Mouse (Mus musculus) forebrain, embryonic 13.5 days (tissue): ENCODE data around the gene Rpl35. TPM values are rescaled to one million over a fixed set of nuclear protein-coding genes. Genes with fewer than 3 reads are reported as not detected.

Source experiments
- ATAC-seq: fragments of 200-750 bp; cut with Nextera tagmentation; 2 replicates; pipeline ENCODE4 v1.8.0; 2017
- H3K27ac ChIP-seq: fragments of 300-500 bp; sonication (generic); 2 replicates; pipeline ENCODE4 v1.5.1; 2015; ENCODE audit warnings: inconsistent platforms, mild to moderate bottlenecking, moderate library complexity
- H3K27me3 ChIP-seq: fragments of 300-500 bp; sonication (generic); 2 replicates; pipeline ENCODE4 v1.6.1; 2015; ENCODE audit warnings: mild to moderate bottlenecking, inconsistent platforms
- H3K36me3 ChIP-seq: fragments of 300-500 bp; sonication (generic); 2 replicates; pipeline ENCODE4 v1.6.1; 2015; ENCODE audit warnings: mild to moderate bottlenecking, inconsistent platforms; ENCODE audit not compliant: poor library complexity, severe bottlenecking
- H3K4me1 ChIP-seq: fragments of 300-500 bp; sonication (generic); 2 replicates; pipeline ENCODE4 v1.6.1; 2015; ENCODE audit warnings: inconsistent platforms
- H3K4me2 ChIP-seq: fragments of 300-500 bp; sonication (generic); 2 replicates; pipeline ENCODE4 v1.6.1; 2015; ENCODE audit warnings: inconsistent platforms, mild to moderate bottlenecking, moderate library complexity
- H3K4me3 ChIP-seq: fragments of 300-500 bp; sonication (generic); 2 replicates; pipeline ENCODE4 v1.5.1; 2015; ENCODE audit warnings: mild to moderate bottlenecking, inconsistent platforms
- H3K9ac ChIP-seq: fragments of 300-500 bp; sonication (generic); 2 replicates; pipeline ENCODE4 v1.6.1; 2015; ENCODE audit warnings: mild to moderate bottlenecking, inconsistent platforms
- H3K9me3 ChIP-seq: fragments of 300-500 bp; sonication (generic); replicated peaks from 2 replicates; pipeline ENCODE4 v1.6.1; 2016; ENCODE audit warnings: inconsistent platforms
- WGBS: fragments of 180-500 bp; shearing (Covaris S2); methylation state at CpG from one replicate; pipeline ENCODE4 v1.1.7; 2015; 5-methylcytosine and 5-hydroxymethylcytosine counted together
- polyA plus RNA-seq: library from polyadenylated mRNA; unstranded; fragments of >200 nt; fragmentation: Nextera tagmentation; extraction: Ambion mirVana; gene quantifications from 2 replicates; pipeline ENCODE4 v1.2.1, GENCODE M21; 2015

The Rpl35 gene
- polyA plus RNA-seq, 1 experiment from 2014 or later: 1,001 TPM

DNA sequence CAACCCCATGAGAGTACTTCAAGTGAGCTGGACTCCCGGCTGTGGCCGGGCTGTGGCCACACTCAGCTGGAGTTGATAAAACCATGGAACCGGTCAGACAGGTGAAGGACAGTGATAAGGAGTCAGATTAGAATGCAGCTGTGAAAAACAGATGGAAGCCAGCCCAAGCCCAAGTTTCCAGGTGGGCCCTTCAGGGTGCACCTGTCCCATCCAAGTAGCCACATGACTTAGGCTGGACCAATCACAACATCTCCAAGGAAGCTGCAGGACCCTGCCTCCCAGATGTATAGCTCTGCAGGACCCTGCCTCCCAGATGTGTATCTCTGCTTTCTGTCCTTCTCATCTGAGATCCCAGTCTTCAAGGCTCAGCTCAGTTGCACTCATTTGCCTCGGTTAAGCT, 13.4 kb downstream of the Rpl35 start:
- Histone ChIP-seq H3K9ac (no peak overlapping the region), H3K27ac (no peak overlapping the region), H3K4me3 (no peak overlapping the region), H3K9me3 (no peaks in the 10 kb centered on the region), H3K4me2 (no peak overlapping the region), H3K36me3 (no peaks in the 10 kb centered on the region), H3K4me1 (peaks cover 8% of the 10 kb centered on the region), H3K27me3 (no peaks in the 10 kb centered on the region)
- WGBS: 79% methylated on average over 4 of the region's 4 CpGs
- ATAC-seq: no peak

DNA sequence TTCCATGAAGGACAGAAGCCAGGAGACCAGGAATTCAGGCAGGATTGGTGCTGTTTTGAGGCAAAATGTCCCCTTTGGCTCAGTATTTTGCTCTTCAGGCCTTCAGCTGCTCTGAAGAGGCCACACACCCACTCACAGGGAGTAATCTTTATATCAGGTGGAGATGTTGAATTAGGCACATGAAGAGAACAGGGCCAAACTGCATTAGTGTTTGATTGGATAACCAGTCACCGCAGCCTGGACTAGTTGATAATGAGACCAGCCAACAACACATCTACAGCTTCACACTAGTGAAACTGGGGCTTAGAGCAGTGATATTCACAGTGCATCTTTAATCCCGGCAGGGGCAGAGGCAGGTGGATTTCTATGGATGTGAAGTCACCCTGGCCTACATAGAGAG, 16.5 kb downstream of the Rpl35 start:
- no peaks in the 10 kb centered on the region for H3K36me3 ChIP-seq
- peaks cover 8% of the 10 kb centered on the region for H3K4me1 ChIP-seq
- H3K9ac ChIP-seq: no peak overlapping the region
- no peak for ATAC-seq
- 91% methylated on average over 2 of the region's 2 CpGs for WGBS
- H3K27ac ChIP-seq: no peak overlapping the region
- H3K4me3 ChIP-seq: no peak overlapping the region
- no peaks in the 10 kb centered on the region for H3K27me3 ChIP-seq
- no peaks in the 10 kb centered on the region for H3K9me3 ChIP-seq
- H3K4me2 ChIP-seq: no peak overlapping the region

DNA sequence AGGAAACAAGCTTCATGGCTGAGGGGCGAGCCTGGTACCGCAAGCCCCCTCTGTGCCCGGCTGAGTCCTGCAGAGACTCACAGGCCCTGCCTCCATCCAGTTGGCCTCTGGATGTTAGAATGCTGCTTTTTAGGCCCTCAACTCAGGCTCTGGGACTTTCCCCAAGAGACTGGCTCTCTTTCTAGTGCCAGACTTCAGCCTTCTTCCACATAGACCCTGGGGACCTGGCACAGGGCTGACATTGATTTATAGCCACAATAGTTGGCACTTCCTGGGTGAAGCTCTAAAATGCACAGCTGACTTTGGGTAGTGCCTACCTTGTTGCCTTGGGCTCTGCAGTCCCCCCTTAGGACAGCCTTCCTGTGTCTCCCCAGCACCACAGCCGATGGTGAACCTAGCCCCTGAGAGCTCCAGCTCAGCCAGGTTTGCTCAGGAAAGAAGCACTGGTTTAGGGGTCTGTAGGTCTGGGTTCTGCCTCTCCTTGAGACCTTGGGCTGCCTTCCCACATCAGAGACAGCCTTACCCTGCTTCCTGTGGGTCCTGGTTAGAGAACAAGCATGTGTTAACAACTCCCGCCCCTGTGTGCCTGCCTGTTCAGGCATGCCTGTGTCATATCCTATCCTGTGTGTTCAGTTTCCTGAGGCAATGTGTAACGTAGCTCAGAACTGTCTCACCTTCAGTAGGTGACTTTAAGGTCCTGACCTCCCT, 17.5 kb downstream of the Rpl35 start:
- Histone ChIP-seq H3K27me3 (no peaks in the 10 kb centered on the region), H3K9ac (no peak overlapping the region), H3K27ac (no peak overlapping the region), H3K4me2 (no peak overlapping the region), H3K36me3 (no peaks in the 10 kb centered on the region), H3K9me3 (peaks cover 6% of the 10 kb centered on the region; the same call in 1 of the 2 replicates), H3K4me1 (peaks cover 8% of the 10 kb centered on the region), H3K4me3 (no peak overlapping the region)
- no peak for ATAC-seq
- 87% methylated on average over 6 of the region's 6 CpGs for WGBS

DNA sequence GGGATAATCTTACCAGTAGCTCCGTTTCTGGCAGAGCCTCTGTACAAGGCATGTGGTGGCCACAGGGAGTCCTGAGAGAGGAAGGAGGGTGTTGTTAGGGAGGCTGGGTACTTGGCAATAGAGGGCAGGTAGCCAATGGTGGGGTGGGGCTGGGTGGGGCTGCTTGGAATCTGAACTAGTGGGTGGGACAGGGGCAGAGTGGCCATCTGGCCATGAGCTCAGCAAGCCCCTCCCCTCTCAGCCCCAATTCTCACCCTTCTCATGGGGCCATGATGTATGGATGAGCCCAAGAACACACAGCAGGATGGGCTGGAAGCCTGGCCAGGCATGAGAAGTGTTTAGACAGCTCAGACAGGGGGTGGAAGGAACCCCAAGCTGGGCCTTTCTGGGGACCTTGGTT, 18.1 kb downstream of the Rpl35 start:
- Histone ChIP-seq H3K36me3 (no peaks in the 10 kb centered on the region), H3K27ac (no peak overlapping the region), H3K4me3 (no peak overlapping the region), H3K27me3 (no peaks in the 10 kb centered on the region), H3K9ac (no peak overlapping the region), H3K4me1 (peaks cover 3% of the 10 kb centered on the region), H3K9me3 (peaks cover 6% of the 10 kb centered on the region; the same call in 1 of the 2 replicates), H3K4me2 (no peak overlapping the region)
- ATAC-seq: no peak
- WGBS: 82% methylated on average over 1 of the region's 1 CpGs

DNA sequence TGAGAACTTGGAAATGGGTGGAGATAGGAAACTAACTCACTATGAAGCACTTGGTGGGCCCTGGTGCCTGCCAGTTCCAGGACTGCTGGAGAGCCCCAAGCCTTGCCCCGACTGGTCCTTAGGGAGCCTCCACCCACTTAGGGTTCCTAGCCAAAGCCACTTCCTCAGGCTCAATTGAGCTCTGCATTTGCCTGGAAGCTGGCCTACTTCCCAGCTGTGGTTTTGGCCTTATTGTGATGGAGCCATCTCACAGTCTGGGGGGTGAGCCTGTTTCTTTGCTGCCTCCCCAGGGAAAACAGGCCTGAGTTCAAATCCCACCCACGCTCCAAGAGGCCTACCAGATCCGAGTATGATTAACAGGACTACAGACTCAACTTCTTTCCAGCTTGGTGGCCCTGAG, 18.8 kb downstream of the Rpl35 start:
- no peak for ATAC-seq

GRCm38 (mm10) chr2:38983456-38983855, 22.0 kb downstream of the Rpl35 start:
- WGBS: 93% methylated on average over 2 of the region's 2 CpGs
- Histone ChIP-seq H3K27ac (no peak overlapping the region), H3K4me2 (no peak overlapping the region), H3K9me3 (peaks cover 6% of the 10 kb centered on the region; the same call in 1 of the 2 replicates), H3K4me3 (no peak overlapping the region), H3K27me3 (no peaks in the 10 kb centered on the region), H3K4me1 (no peaks in the 10 kb centered on the region), H3K36me3 (no peaks in the 10 kb centered on the region), H3K9ac (no peak overlapping the region)
- ATAC-seq: no peak

More for the DNA sequence above, 18.8 kb downstream of the Rpl35 start:
- H3K4me2 ChIP-seq: no peak overlapping the region
- no peaks in the 10 kb centered on the region for H3K27me3 ChIP-seq
- H3K36me3 ChIP-seq: no peaks in the 10 kb centered on the region
- 82% methylated on average over 3 of the region's 3 CpGs for WGBS
- no peak overlapping the region for H3K4me3 ChIP-seq
- H3K4me1 ChIP-seq: no peaks in the 10 kb centered on the region
- no peak overlapping the region for H3K27ac ChIP-seq
- no peak overlapping the region for H3K9ac ChIP-seq
- peaks cover 6% of the 10 kb centered on the region; the same call in 1 of the 2 replicates for H3K9me3 ChIP-seq

- no peak overlapping the region for H3K27ac ChIP-seq
- H3K4me2 ChIP-seq: no peak overlapping the region
- no peak overlapping the region for H3K4me3 ChIP-seq
- H3K27me3 ChIP-seq: no peaks in the 10 kb centered on the region
- 68% methylated on average over 4 of the region's 4 CpGs for WGBS
- no peaks in the 10 kb centered on the region for H3K36me3 ChIP-seq
- no peaks in the 10 kb centered on the region for H3K9me3 ChIP-seq
- ATAC-seq: no peak
- H3K4me1 ChIP-seq: no peaks in the 10 kb centered on the region
- H3K9ac ChIP-seq: no peak overlapping the region
Observed at GRCm38 (mm10) chr2:38977837-38978236, 27.6 kb downstream of the Rpl35 start.

- no peak overlapping the region for H3K4me3 ChIP-seq
- H3K4me1 ChIP-seq: no peaks in the 10 kb centered on the region
- H3K27ac ChIP-seq: no peak overlapping the region
- H3K27me3 ChIP-seq: no peaks in the 10 kb centered on the region
- no peak overlapping the region for H3K9ac ChIP-seq
- no peaks in the 10 kb centered on the region for H3K36me3 ChIP-seq
- WGBS: 84% methylated on average over 20 of the region's 21 CpGs
- no peaks in the 10 kb centered on the region for H3K9me3 ChIP-seq
- ATAC-seq: no peak
- H3K4me2 ChIP-seq: no peak overlapping the region
Observed at GRCm38 (mm10) chr2:38975941-38976805, 29.3 kb downstream of the Rpl35 start.

DNA sequence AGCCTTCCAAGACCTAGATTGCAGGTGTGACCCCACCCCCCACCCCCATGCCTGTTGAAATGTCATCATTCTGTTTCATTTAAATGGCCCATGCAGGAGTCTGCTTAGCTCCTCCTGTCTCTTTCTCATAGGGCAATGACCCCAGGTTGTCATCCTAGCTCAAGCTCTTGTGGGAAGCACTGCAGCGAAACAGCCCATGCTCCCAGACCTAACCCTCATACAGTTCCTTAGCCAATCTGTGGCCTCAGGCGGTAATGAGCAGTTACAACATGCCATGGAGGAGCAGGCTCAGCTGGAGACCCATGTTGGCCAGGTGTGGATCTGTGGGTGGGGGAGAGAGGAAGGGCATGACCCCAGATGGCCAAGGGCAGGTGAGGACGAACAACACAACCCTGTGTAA, 30.2 kb downstream of the Rpl35 start:
- no peak overlapping the region for H3K9ac ChIP-seq
- no peak overlapping the region for H3K4me3 ChIP-seq
- H3K36me3 ChIP-seq: no peaks in the 10 kb centered on the region
- no peak for ATAC-seq
- H3K4me1 ChIP-seq: no peaks in the 10 kb centered on the region
- WGBS: 88% methylated on average over 3 of the region's 3 CpGs
- no peak overlapping the region for H3K27ac ChIP-seq
- H3K4me2 ChIP-seq: no peak overlapping the region
- H3K9me3 ChIP-seq: no peaks in the 10 kb centered on the region
- H3K27me3 ChIP-seq: no peaks in the 10 kb centered on the region

GRCm38 (mm10) chr2:38974171-38974570, 31.3 kb downstream of the Rpl35 start:
- Histone ChIP-seq H3K36me3 (no peaks in the 10 kb centered on the region), H3K9me3 (no peaks in the 10 kb centered on the region), H3K27me3 (no peaks in the 10 kb centered on the region), H3K27ac (no peak overlapping the region), H3K4me1 (no peaks in the 10 kb centered on the region), H3K9ac (no peak overlapping the region), H3K4me2 (no peak overlapping the region), H3K4me3 (no peak overlapping the region)
- no peak for ATAC-seq
- 38% methylated on average over 2 of the region's 2 CpGs for WGBS

- ATAC-seq: no peak
- no peaks in the 10 kb centered on the region for H3K9me3 ChIP-seq
- H3K27ac ChIP-seq: no peak overlapping the region
- H3K4me1 ChIP-seq: no peaks in the 10 kb centered on the region
- H3K4me3 ChIP-seq: no peak overlapping the region
- 82% methylated on average over 7 of the region's 7 CpGs for WGBS
- no peak overlapping the region for H3K4me2 ChIP-seq
- H3K27me3 ChIP-seq: no peaks in the 10 kb centered on the region
- H3K9ac ChIP-seq: no peak overlapping the region
- no peaks in the 10 kb centered on the region for H3K36me3 ChIP-seq
Observed at GRCm38 (mm10) chr2:38973701-38974100, 31.7 kb downstream of the Rpl35 start.

DNA sequence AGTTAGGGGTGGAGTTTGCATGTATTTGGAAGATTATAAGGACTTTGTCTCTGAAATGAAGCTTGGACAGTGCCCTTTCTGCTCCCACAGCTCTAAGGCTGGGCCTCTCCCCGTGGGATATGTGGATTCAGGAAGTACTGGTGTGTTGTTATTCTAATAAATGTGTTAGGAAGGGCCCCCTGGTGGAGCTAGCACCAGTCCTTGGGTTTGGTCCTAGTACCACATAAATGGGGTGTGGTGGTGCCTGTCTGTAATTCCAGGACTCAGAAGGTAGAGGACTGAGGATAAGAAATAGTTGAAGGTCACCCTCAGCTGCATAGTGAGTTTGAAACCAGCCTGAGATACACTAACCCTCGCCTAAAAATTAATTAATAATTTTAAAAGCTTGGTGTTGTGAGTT, 32.2 kb downstream of the Rpl35 start:
- H3K4me1 ChIP-seq: no peaks in the 10 kb centered on the region
- H3K9ac ChIP-seq: no peak overlapping the region
- no peaks in the 10 kb centered on the region for H3K36me3 ChIP-seq
- H3K27me3 ChIP-seq: no peaks in the 10 kb centered on the region
- H3K27ac ChIP-seq: no peak overlapping the region
- no peak overlapping the region for H3K4me2 ChIP-seq
- 43% methylated on average over 2 of the region's 2 CpGs for WGBS
- H3K4me3 ChIP-seq: no peak overlapping the region
- no peak for ATAC-seq
- no peaks in the 10 kb centered on the region for H3K9me3 ChIP-seq
